Mouse (Mus musculus): ENCODE measurements around the gene Pex26.
A peak's percentile ranks its signal among the peaks of the same experiment; 100 is the strongest.

Pex26 gene

GRCm38 (mm10) chr6:121167381-121167975 lies 16.0 kb upstream of the Pex26 start:
- no peak for DNase-seq

- DNase-seq, result no peak
Measured at GRCm38 (mm10) chr6:121171102-121171501, 12.4 kb upstream of the Pex26 start.

- no peak for DNase-seq
Measured at GRCm38 (mm10) chr6:121173471-121173870, 10.0 kb upstream of the Pex26 start.

- DNase-seq, result no peak
Measured at GRCm38 (mm10) chr6:121174761-121175160, 8.7 kb upstream of the Pex26 start.

- no peak for DNase-seq
Measured at GRCm38 (mm10) chr6:121176011-121176730, 7.3 kb upstream of the Pex26 start.

- no peak for DNase-seq
Measured at GRCm38 (mm10) chr6:121176731-121177098, 6.8 kb upstream of the Pex26 start.

GRCm38 (mm10) chr6:121177118-121177708 lies 6.3 kb upstream of the Pex26 start:
- DNase-seq, result no peak

- peak; percentile 55 for DNase-seq
Measured at GRCm38 (mm10) chr6:121178700-121179358, 4.6 kb upstream of the Pex26 start.

- DNase-seq, result no peak
Measured at GRCm38 (mm10) chr6:121179846-121180245, 3.6 kb upstream of the Pex26 start.

GRCm38 (mm10) chr6:121184198-121185140 lies 1.0 kb downstream of the Pex26 start:
- DNase-seq, result peak; percentile 35

GRCm38 (mm10) chr6:121185232-121185631 lies 1.8 kb downstream of the Pex26 start:
- no peak for DNase-seq

- no peak for DNase-seq
Measured at GRCm38 (mm10) chr6:121191261-121192009, 8.0 kb downstream of the Pex26 start.

GRCm38 (mm10) chr6:121194061-121194955 lies 10.8 kb downstream of the Pex26 start:
- no peak for DNase-seq

GRCm38 (mm10) chr6:121194956-121195731 lies 11.7 kb downstream of the Pex26 start:
- DNase-seq, result no peak

- no peak for DNase-seq
Measured at GRCm38 (mm10) chr6:121197807-121198365, 14.4 kb downstream of the Pex26 start.

- DNase-seq, result no peak
Measured at GRCm38 (mm10) chr6:121200458-121200857, 17.0 kb downstream of the Pex26 start.

- DNase-seq, result no peak
Measured at GRCm38 (mm10) chr6:121202026-121202425, 18.6 kb downstream of the Pex26 start.

- no peak for DNase-seq
Measured at GRCm38 (mm10) chr6:121206481-121206880, 23.0 kb downstream of the Pex26 start.

GRCm38 (mm10) chr6:121209584-121209983 lies 26.1 kb downstream of the Pex26 start:
- no peak for DNase-seq

Measured in right cerebral cortex, postnatal 4 days (tissue).